Mouse (Mus musculus) subcutaneous adipose tissue, adult 2 months (tissue): Measurements from ENCODE around the gene Egfem1. TPM values are rescaled to one million over a fixed set of nuclear protein-coding genes. Genes with fewer than 3 reads are reported as not detected.

ENCODE experiments used
- polyA plus RNA-seq: library from polyadenylated mRNA; depleted of rRNA; stranded (reverse); fragments of >200 nt; gene quantifications from 2 replicates; pipeline ENCODE4 v1.2.3, GENCODE M21; 2012; ENCODE audit warnings: low replicate concordance; rRNA removed

The Egfem1 gene
- polyA plus RNA-seq: 0.39 and 1.4 TPM in 2 replicates

GRCm38 (mm10) chr3:29081952-29082295 lies at the start of gene Egfem1:
TSS of gene Egfem1 (plus strand) at chr3:29082023.

Other genes starting within 250 kb of the Egfem1 start
- gene Gm1527, start 189.4 kb upstream of the Egfem1 start, polyA plus RNA-seq: not detected in 2 replicates